Mouse (Mus musculus): ENCODE results near the gene D630045J12Rik. TPM values are rescaled to one million over a fixed set of nuclear protein-coding genes. Genes with fewer than 3 reads are reported as not detected.

The D630045J12Rik gene
- 4.3 and 5.1 TPM in 2 replicates for total RNA-seq (2021)
- long read RNA-seq, partial matches to known transcripts = 0 of 1 reads
- long read RNA-seq, other reads (novel, unspliced or antisense) = 1 of 1 reads

DNA sequence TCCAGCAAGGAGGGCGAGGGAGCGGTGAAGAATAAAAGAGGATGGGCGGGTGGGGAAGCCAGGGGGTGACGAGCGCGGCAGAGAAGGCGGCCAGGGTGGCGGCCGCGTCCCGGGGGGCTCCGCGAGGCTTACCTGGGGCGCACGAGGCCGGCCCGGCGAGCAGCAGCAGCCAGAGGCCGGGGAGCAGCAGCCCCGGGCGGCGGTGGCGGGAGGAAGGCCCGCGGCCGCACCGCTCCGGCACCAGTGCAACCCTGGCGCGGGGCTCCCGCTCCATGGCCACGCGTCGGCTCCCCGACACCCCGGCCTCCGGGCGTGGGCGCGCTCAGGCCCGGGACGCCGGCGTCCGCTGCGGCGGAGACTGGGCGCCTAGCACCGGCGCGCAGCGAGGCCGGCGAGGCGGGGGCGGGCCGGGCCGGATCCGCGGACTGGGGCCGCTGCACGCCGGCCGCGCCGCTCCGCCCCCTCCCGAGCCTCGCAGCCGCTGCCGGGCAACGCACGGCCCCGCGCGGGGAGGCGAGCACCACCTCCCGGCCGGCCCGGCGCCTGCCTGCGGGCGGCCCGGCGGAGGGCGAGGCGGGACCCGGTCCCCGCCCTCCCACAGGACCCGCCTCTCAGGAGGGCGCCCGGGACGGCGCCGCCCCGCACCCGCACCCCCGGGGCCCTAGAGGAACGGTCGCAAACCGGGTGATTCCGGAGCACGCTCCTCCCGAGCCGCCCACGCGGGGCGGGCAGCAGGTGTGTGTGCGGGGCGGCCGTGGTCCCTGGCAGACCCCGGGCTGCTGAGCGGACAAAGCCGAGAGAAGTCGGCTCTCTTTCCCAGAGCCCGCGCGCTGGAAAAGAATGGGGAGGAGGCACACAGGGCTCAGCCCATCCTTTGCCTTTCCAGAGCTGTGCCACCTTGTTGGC, at the start of gene D630045J12Rik:
D630045J12Rik (minus strand) TSS at position 274 of the 906 bp plus-strand sequence.
- peak; percentile 85 for DNase-seq

DNA sequence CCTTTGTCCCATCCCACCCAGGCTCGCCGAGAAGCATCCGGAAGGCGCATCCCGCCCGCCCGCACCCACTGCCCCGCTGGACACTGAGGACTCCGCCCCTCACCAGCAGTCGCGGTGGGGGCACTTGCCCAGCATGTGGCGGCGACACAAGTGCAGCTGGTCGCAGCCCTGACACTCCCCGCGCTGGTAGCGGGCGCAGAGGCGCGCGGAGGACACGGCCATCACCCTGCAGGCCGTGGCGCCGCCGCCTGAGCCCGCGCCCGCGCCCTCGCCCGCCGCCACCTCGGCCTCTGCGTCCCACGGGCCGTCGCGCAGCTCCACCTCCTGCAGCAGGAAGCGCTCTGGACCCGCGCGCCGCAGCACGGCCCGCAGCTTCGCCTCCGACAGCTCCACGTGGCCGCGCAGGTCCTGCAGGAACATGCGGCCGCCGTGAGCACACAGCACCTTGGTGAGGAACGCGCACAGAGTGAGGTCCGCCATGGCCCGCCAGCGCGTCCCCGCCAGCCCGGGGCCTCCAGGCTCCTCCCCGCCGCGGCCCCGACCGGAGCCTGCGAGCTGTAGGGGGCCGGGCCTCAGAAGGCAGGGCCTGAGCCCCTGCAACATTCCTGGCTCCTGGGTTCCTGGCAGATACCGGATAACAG, 45.1 kb upstream of the D630045J12Rik start, which contains the start of gene Zc3hav1l:
Zc3hav1l (minus strand) TSS at position 499 of the 641 bp plus-strand sequence.
- DNase-seq = peak; percentile 77

DNA sequence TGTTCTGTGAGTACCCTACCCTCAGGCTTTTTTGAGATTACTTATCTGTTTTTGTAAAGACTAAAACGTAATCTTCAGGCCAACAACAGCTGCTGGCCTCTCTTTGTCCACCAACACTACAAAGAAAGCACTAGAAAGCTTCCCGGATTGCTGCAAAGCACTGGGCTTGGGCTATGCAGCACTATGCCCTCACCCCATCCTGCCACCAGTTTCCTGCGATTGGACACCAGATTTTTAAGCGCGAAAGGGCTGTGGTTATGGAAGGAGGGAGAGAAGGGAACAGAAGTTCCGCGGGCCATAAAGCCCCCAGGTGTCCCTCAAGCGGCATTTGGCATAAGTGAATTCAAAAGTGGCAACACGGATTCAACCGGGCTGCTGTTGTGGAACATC, 44.4 kb upstream of the D630045J12Rik start:
- peak; percentile 2 for DNase-seq

DNA sequence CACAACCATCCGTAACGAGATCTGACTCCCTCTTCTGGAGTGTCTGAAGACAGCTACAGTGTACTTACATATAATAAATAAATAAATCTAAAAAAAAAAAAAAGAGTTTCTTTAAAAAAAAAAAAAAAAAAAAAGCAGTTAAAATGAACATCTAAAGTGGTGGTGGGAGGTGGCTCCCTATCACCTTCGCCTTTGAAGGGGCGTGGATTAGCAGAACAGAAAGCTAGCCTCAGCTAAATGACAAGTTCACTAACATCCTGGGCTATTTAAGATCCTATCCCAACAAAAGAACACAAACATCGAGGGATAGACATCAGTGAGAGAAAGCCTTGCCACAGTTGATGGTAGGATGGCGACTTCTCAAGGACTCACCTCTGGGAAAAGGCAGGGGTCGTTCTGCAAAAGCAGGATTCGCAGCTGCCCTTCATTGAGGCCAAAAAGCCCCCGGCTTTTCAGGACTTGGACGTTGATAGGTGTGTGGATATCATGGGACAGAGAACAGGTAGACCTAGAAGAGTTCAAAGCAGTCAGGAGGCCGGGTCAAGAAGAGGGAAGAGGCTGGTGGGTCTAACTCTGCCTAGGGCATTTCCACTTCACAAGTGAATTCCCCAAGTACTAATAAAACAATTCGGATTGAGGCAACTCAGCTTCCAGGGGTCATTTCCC, 43.9 kb upstream of the D630045J12Rik start:
- DNase-seq = no peak

DNA sequence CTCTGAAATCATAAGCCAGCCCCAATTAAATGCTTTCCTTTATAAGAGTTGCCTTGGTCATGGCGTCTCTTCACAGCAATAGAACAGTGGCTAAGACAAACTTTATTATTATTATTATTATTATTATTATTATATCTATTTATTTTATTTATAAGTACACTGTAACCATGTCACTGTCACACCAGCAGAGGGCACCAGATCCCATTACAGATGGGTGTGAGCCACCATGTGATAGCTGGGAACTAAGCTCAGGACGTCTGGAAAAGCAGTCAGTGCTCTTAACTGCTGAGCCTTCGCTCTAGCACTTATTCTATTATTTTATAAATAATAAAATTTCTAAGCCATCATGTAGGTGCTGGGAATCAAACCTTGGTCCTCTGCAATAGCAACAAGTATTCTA, 39.9 kb upstream of the D630045J12Rik start:
- no peak for DNase-seq

DNA sequence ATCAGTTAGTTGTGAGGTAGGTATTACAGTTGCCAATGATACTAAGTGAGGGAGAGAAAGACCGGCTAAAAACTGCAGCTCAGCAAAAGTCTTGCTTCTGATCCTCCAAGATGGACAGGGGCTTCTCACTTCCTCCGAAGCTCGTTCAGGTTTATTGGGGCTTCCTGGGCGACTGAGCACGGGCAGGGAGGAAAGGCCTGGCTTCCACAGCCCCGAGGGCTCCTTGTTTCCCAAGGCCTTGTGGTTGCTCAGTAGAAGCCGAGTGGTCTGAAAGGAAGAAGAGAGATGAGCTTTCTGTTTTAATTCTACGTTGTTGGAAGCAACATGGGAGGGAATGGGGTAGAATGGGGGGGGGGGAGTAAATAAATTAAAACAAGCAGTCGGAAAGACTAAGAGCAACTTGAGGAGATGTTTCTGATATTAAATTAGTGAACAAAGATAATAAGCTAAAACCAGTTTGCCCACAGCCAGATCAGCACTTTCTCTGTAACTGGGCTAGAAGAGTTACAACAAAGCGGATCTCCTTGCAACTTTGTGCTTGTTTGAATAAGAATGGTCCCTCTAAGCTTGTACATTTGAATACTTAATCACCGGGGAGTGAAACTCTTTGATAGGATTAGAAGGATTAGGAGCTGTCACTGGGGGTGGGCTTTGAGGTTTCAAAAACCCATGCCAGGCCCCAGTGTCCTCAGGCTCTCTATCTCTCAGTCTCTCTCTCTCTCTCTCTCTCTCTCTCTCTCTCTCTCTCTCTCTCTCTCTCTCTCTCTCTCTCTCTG, 39.2 kb upstream of the D630045J12Rik start:
- no peak for DNase-seq

GRCm38 (mm10) chr6:38284422-38284821, 30.6 kb upstream of the D630045J12Rik start:
- DNase-seq = no peak

DNA sequence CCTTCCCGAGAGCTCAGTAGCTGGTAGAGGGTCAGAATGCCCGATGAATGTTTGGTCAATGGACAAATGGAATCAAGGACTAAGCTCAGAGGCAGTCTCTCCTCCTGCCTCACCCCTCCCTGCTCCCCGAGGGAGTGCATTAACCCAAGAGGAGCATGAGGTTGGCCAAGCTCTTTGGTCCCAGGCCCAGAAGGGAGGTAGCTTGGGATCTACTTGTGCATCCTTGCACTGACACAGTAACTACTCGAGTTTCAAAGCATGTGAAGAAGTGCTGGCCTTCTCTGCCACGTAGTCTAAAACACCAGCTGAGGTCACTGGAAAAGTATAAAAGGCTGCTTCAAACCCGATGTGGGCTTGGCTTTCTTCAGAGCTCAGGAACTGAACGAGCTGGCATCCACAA, 10.7 kb upstream of the D630045J12Rik start:
- no peak for DNase-seq

- no peak for DNase-seq
Measured at GRCm38 (mm10) chr6:38263393-38264159, 9.8 kb upstream of the D630045J12Rik start.

GRCm38 (mm10) chr6:38261877-38262276, 8.1 kb upstream of the D630045J12Rik start:
- no peak for DNase-seq

GRCm38 (mm10) chr6:38257506-38257905, 3.7 kb upstream of the D630045J12Rik start:
- no peak for DNase-seq

DNA sequence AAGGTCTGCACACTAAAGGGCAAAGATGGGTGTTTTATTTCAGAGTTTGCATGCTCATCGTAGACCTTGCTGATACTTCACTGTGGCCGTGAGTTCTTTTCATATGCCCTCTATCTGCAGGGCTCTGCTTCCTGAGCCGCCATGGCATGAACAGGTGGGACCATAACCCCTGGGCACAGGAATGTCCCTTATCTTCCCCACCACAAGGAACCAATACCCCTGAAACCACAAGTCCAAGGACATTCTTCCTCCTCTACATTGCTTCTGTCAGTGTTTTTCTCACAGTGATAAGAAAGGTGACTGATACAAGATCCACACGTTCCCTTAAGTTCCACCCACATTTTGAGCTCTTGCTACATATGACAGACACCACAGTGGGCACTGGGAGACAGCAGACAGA, 3.0 kb upstream of the D630045J12Rik start:
- DNase-seq = no peak

- no peak for DNase-seq
Measured at GRCm38 (mm10) chr6:38255794-38256193, 2.0 kb upstream of the D630045J12Rik start.

DNA sequence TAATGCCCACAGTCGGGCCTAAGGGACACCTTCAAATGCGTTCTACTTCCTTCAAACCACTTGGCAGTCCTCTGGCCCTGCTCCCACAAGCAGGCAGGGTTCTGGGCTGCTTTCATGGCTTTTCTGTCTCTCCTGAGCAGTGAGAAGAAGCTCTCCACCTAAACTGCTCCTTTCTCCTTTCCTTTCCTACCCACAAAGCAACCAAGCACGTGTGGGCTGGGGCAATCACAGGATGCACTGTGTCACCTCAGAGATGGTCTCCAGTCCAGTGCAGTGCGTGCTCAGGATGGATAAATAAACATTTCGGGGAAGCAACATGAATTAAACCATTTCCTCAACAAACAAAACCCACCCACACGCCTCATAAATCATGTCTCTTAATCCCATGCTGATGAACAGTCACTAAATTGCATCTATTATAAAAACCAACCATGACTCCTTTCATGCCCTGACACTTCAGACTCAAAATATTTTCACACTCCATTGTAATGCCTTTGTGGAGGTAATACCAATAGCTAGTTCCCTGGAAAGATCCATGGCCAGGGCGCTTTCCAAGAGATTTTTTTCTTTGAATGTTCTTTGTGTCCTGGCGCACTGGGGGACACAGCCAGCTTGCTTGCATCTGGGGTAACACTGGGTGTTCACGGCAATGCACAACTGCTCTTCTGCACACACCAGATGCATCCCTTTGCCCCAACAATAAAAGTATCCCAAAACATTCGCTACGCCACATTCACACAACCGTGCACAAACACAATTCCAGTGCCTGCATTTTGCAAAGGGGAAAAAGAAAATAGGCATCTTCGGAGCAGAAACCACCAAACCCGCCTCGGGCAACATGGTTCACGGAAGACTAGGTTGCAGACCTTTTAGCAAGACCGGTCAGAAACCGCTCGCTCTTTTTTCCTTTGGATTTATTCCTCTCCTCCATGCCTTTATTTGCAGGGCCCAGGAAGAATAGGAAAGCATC, 758 bp downstream of the D630045J12Rik start:
- no peak for DNase-seq

DNA sequence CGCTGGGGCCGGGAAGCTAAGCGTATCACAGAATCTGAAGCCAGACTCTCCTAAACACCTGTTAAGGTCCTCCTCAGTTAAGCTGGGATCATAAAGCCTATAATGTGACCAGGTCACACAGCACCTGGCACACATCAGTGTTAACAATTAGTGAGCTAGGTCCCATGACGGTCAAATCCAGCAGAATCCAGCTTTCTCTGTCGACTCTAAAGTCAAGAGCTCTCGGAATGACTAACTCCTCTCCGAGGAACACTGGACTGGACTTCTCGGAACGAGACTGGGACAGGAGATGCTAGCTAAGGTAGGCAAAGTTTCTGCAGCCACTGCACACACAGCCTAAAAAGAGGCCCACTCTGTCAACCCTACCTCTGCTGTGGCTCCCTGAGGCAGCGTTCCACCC, 1.7 kb downstream of the D630045J12Rik start:
- DNase-seq = no peak

DNA sequence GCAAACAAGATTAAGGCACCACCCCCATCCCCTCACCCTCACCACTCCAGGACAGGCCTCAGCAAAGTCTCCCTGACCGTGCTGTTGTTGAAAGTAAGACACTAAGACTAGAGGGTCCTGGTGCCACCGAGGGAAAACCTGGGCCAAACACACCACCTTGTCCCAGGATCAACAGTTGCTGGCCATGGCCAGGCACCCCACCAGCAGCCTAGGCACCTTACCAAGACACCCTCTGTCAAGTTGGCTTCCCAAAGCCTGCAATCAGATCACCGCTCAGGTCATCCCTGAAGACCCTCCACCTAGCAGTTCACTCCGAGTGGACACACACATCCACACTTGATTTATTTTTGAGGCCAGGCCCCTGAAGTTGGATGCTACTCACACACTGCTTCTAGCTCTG, 2.3 kb downstream of the D630045J12Rik start:
- no peak for DNase-seq

DNA sequence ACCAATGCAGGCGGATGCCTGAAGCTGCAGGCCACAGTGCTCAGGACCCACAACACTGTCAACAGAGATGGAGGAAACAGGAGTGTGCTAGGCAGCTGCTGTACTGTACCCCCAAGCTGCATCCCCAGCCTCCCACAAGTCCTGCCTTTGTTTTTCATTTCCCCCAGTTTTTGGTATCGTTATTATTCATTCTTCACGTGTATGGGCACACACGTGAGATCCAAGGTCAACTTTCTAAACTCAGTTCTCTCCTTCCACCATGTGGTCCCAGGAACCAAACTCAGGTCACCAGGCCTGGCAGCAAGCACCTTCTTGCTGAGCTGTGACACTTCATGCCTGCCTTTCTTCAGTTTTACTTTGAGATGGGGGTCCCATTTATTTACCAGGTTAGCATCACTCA, 6.4 kb downstream of the D630045J12Rik start:
- DNase-seq = no peak

GRCm38 (mm10) chr6:38244806-38245205, 9.0 kb downstream of the D630045J12Rik start:
- DNase-seq = no peak

- DNase-seq = no peak
Measured at GRCm38 (mm10) chr6:38244167-38244566, 9.6 kb downstream of the D630045J12Rik start.

- no peak for DNase-seq
Measured at GRCm38 (mm10) chr6:38242833-38243232, 11.0 kb downstream of the D630045J12Rik start.

Measured in adrenal gland, postnatal 25 days (tissue).